Mouse (Mus musculus) embryonic facial prominence, embryonic 15.5 days (tissue): ENCODE results near the gene Gm20388. TPM values are rescaled to one million over a fixed set of nuclear protein-coding genes. Genes with fewer than 3 reads are reported as not detected.

ENCODE experiments used
- ATAC-seq: fragments of 200-750 bp; cut with Nextera tagmentation; 2 replicates; pipeline ENCODE4 v1.8.0; 2017; ENCODE audit warnings: low read depth, moderate TSS enrichment; ENCODE audit not compliant: insufficient number of reproducible peaks, low FRiP score, low TSS enrichment
- H3K27ac ChIP-seq: fragments of 300-500 bp; sonication (generic); replicated peaks from 2 replicates; pipeline ENCODE4 v1.5.1; 2015; ENCODE audit warnings: mild to moderate bottlenecking, inconsistent platforms
- H3K27me3 ChIP-seq: fragments of 300-500 bp; sonication (generic); 2 replicates; pipeline ENCODE4 v1.6.1; 2015; ENCODE audit warnings: inconsistent platforms
- H3K36me3 ChIP-seq: fragments of 300-500 bp; sonication (generic); 2 replicates; pipeline ENCODE4 v1.6.1; 2015; ENCODE audit warnings: mild to moderate bottlenecking, inconsistent platforms
- H3K4me1 ChIP-seq: fragments of 300-500 bp; sonication (generic); 2 replicates; pipeline ENCODE4 v1.6.1; 2015; ENCODE audit warnings: inconsistent platforms
- H3K4me2 ChIP-seq: fragments of 300-500 bp; sonication (generic); replicated peaks from 2 replicates; pipeline ENCODE4 v1.6.1; 2015; ENCODE audit warnings: mild to moderate bottlenecking, inconsistent platforms
- H3K4me3 ChIP-seq: fragments of 300-500 bp; sonication (generic); replicated peaks from 2 replicates; pipeline ENCODE4 v1.5.1; 2015; ENCODE audit warnings: mild to moderate bottlenecking, inconsistent platforms
- H3K9ac ChIP-seq: fragments of 300-500 bp; sonication (generic); 2 replicates; pipeline ENCODE4 v1.6.1; 2015; ENCODE audit warnings: inconsistent platforms
- H3K9me3 ChIP-seq: fragments of 300-500 bp; sonication (generic); replicated peaks from 2 replicates; pipeline ENCODE4 v1.6.1; 2016; ENCODE audit warnings: inconsistent platforms
- WGBS: fragments of 180-500 bp; shearing (Covaris S2); methylation state at CpG from one replicate; pipeline ENCODE4 v1.1.7; 2015; 5-methylcytosine and 5-hydroxymethylcytosine counted together
- polyA plus RNA-seq: library from polyadenylated mRNA; unstranded; fragments of >200 nt; fragmentation: Nextera tagmentation; extraction: Ambion mirVana; gene quantifications from 2 replicates; pipeline ENCODE4 v1.2.1, GENCODE M21; 2015

The Gm20388 gene
- polyA plus RNA-seq, 1 experiment from 2014 or later: 8.0 TPM

DNA sequence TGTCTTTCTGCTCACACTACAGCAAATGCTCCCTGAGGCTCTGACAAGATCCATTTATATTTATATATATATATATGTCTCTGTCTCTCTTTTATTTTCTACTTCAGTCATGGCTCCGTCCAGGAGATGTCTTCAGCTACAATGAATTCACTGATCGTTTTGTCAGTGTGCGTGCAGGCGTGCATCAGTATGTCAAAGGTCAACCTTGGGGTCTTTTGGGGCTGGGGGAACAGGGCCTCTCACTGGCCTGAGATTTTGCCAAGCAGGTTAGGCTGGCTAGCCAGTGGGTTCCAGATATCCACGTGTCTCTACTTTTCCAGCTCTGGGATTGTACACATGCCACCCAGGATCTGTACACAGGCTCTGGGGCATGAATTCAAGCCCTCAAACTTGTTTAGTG is 2992.4 kb downstream of the Gm20388 start:
- H3K27ac ChIP-seq: no peak overlapping the region
- ATAC-seq: no peak
- H3K4me3 ChIP-seq: no peak overlapping the region
- no peaks in the 10 kb centered on the region for H3K27me3 ChIP-seq
- H3K4me1 ChIP-seq: peaks cover 21% of the 10 kb centered on the region
- peaks cover 32% of the 10 kb centered on the region for H3K36me3 ChIP-seq
- no peaks in the 10 kb centered on the region for H3K9me3 ChIP-seq
- H3K9ac ChIP-seq: no peak overlapping the region
- H3K4me2 ChIP-seq: no peak overlapping the region
- 66% methylated on average over 5 of the region's 5 CpGs for WGBS

DNA sequence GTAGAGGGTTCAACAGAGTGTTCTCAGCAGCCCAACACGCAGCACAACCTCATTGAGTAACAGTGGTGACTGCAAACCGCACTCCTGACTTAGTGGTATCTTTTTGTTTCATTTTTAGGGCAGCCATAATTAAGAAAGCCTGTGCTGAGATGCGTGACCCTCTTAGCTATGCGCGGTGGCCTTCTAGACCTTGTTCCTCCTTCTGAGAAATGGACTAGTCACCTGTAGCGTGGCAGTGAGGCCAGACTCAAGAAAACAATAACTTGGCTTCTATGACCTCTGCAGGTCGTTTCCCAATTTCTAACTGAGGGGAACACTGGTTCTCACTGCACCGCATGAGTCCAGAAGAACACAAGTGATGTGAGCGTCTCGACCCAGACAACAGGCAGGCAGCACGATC is 2993.9 kb downstream of the Gm20388 start:
- no peak overlapping the region for H3K4me2 ChIP-seq
- H3K4me3 ChIP-seq: no peak overlapping the region
- ATAC-seq: no peak
- WGBS: 90% methylated on average over 11 of the region's 11 CpGs
- peaks cover 21% of the 10 kb centered on the region for H3K4me1 ChIP-seq
- H3K36me3 ChIP-seq: peaks cover 25% of the 10 kb centered on the region
- no peak overlapping the region for H3K9ac ChIP-seq
- H3K9me3 ChIP-seq: no peaks in the 10 kb centered on the region
- no peaks in the 10 kb centered on the region for H3K27me3 ChIP-seq
- no peak overlapping the region for H3K27ac ChIP-seq

DNA sequence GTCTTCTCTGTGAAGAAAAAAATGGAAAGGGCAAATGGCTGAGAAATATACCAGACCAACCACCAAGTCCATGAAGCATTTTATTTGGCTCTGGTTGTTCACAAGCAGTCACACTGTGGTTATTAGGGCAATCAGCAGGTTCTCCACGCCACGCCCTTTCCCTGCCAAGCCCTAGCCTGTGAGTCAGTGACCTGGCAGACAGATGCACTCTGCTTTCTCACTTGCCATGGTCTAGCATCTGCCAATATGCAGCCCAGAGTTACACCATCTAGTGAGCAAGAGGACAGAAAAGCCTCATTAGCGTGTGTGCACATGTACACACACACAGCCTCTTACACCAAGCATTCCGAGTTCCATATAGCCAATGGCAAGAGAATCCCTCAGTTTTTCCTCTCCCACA is 2994.7 kb downstream of the Gm20388 start:
- H3K9ac ChIP-seq: no peak overlapping the region
- no peak overlapping the region for H3K4me2 ChIP-seq
- no peak overlapping the region for H3K4me3 ChIP-seq
- peaks cover 21% of the 10 kb centered on the region for H3K4me1 ChIP-seq
- H3K9me3 ChIP-seq: no peaks in the 10 kb centered on the region
- H3K27ac ChIP-seq: no peak overlapping the region
- no peaks in the 10 kb centered on the region for H3K27me3 ChIP-seq
- 86% methylated on average over 4 of the region's 4 CpGs for WGBS
- ATAC-seq: no peak
- H3K36me3 ChIP-seq: peaks cover 19% of the 10 kb centered on the region

DNA sequence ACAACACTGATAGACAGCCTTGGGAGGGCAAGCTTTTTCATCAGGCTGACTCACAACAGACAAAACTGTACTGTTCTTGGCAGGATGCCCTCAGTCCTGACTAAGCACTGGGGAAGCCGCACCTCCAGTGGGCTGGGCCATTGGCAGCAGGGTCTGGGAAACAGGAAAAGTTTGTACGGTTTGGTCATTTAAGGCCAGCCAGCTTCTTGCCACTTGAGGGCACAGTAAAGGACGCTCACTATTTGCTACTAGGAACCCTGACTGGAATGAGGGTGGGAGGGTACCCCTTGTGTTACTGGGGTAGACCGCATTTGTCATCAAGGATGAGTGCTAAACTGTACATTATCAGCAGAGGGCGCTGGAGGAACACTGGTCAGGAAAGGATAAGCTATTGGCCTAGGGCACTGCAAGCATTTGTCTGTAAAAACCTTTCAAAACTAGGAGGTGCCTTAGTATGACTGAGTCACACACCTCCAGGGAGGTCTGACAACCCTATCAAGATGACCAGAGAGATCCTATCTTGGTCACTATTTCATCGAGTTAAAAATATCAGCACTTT is 2995.9 kb downstream of the Gm20388 start:
- H3K4me2 ChIP-seq: 0 out of 2 replicates have a peak overlapping the region, but pooled peaks have one; percentile 6
- peaks cover 20% of the 10 kb centered on the region for H3K4me1 ChIP-seq
- H3K27me3 ChIP-seq: no peaks in the 10 kb centered on the region
- no peak overlapping the region for H3K9ac ChIP-seq
- ATAC-seq: peak; percentile 64
- WGBS: 38% methylated on average over 6 of the region's 6 CpGs
- H3K9me3 ChIP-seq: no peaks in the 10 kb centered on the region
- H3K4me3 ChIP-seq: no peak overlapping the region
- H3K27ac ChIP-seq: peak overlapping the region; percentile 29
- peaks cover 19% of the 10 kb centered on the region for H3K36me3 ChIP-seq

DNA sequence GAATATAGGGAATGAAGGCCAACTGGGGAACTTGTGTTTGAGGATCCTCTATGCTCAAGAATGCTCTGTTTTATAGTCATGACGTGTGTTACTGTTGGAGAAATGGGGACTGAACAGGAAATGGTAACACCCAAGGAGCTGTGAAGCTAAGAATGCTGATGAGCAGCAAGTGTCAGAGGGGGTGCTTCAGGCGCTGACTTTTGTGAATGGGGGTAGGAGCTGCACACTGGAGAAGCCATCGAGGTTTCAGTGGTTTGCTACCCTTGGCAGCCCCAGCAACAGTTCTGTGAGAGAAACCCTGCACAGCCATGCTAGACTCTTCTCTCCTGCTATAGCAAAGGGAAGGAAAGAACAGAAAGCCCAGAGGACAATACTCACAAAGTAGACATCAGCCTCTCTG is 3001.5 kb downstream of the Gm20388 start:
- 76% methylated on average over 3 of the region's 3 CpGs for WGBS
- no peak for ATAC-seq
- no peak overlapping the region for H3K27ac ChIP-seq
- H3K4me3 ChIP-seq: no peak overlapping the region
- H3K4me1 ChIP-seq: peaks cover 8% of the 10 kb centered on the region
- H3K9ac ChIP-seq: no peak overlapping the region
- peaks cover 46% of the 10 kb centered on the region for H3K36me3 ChIP-seq
- H3K27me3 ChIP-seq: no peaks in the 10 kb centered on the region
- H3K4me2 ChIP-seq: no peak overlapping the region
- H3K9me3 ChIP-seq: no peaks in the 10 kb centered on the region

DNA sequence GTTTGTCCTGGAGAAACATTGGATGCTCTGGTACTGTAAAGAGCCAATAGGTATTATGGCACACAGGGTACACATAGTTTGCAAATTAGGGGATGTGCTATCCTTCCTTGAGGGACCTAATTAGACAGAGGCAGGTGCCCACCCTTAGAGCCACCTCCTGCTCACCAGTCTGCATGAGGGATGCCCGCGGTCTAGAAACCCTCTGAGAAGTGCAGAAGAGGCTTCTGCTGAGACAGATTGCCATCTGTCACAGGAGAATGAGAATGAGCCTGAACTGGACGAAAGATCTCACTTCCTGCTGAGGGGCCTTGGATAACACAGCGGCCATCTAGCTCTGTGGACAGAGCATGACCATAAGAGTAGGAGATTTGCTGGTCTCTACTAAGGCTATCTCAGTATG is 3002.2 kb downstream of the Gm20388 start:
- ATAC-seq: no peak
- Histone ChIP-seq H3K9ac (no peak overlapping the region), H3K4me3 (no peak overlapping the region), H3K36me3 (peaks cover 38% of the 10 kb centered on the region), H3K4me1 (peaks cover 15% of the 10 kb centered on the region), H3K9me3 (no peaks in the 10 kb centered on the region), H3K27ac (no peak overlapping the region), H3K27me3 (no peaks in the 10 kb centered on the region), H3K4me2 (no peak overlapping the region)
- 89% methylated on average over 4 of the region's 4 CpGs for WGBS

DNA sequence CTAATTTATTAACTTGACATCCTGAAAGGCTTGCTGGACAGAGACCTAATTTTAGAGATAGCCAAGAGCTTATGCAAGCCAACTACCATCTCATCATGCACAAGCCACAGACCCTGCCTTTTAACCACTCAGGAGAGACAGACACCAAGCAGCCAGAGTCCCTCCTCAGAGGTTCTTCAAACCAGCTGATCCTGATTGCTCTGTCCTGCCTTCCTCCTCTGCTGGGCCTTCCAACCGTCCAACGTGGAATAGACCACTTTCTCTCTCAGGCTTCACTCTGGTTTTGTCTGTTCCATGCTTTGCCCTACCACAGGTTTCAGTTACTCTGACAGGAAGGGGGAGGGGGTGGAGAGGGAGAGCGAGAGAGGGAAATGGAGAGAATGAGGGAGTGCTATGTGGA is 3006.1 kb downstream of the Gm20388 start:
- Histone ChIP-seq H3K27ac (0 out of 2 replicates have a peak overlapping the region, but pooled peaks have one; percentile 77), H3K4me2 (no peak overlapping the region), H3K27me3 (no peaks in the 10 kb centered on the region), H3K4me1 (peaks cover 33% of the 10 kb centered on the region), H3K9ac (no peak overlapping the region), H3K4me3 (no peak overlapping the region), H3K36me3 (peaks cover 29% of the 10 kb centered on the region), H3K9me3 (no peaks in the 10 kb centered on the region)
- WGBS: 35% methylated on average over 3 of the region's 3 CpGs
- no peak for ATAC-seq

DNA sequence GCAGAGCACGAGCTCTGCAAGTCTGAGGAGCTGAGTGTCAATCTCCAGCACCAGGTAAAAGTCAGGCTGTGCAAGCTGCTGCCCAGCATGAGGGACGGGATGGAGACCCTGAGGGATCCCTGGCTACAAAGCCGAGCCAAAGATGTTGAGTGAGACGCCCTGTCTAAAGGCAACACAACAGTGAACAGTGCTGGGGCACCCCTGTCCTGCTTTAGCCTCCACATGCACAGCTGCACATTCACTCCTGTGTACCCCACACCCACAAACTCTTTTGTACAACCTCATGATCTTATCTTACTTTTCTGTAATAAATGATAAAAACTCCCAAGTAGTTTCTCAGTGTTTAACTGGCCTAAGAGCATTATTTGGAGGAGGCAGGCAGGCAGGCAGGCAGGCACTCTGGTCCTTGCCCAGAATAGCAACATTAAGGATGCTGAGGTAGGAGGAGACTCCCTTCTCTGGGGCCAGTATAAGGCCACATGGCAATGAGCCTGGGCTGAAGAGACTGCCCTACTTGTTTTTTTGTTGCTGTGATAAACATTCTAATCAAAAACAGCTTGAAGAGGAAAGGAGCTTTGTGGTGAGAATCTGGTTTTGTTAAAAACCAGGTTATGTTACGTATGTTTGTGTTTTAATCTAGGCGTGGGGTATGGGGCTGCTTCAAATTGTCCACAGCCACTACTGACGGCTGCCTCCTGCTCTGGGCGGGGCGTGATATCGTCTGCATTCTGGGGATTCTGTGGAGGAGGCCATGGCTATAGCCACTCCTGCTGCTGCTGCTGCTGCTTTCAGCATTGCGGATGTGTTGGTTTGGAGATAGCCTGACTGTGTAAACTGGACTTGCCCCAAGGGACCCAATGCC is 3007.1 kb downstream of the Gm20388 start:
- peaks cover 24% of the 10 kb centered on the region for H3K36me3 ChIP-seq
- H3K9ac ChIP-seq: no peak overlapping the region
- peaks cover 37% of the 10 kb centered on the region for H3K4me1 ChIP-seq
- ATAC-seq: peak; percentile 87
- no peak overlapping the region for H3K4me3 ChIP-seq
- 23% methylated on average over 11 of the region's 11 CpGs for WGBS
- H3K4me2 ChIP-seq: peak overlapping the region; percentile 25
- peak overlapping the region; percentile 77 for H3K27ac ChIP-seq
- H3K9me3 ChIP-seq: no peaks in the 10 kb centered on the region
- H3K27me3 ChIP-seq: no peaks in the 10 kb centered on the region

DNA sequence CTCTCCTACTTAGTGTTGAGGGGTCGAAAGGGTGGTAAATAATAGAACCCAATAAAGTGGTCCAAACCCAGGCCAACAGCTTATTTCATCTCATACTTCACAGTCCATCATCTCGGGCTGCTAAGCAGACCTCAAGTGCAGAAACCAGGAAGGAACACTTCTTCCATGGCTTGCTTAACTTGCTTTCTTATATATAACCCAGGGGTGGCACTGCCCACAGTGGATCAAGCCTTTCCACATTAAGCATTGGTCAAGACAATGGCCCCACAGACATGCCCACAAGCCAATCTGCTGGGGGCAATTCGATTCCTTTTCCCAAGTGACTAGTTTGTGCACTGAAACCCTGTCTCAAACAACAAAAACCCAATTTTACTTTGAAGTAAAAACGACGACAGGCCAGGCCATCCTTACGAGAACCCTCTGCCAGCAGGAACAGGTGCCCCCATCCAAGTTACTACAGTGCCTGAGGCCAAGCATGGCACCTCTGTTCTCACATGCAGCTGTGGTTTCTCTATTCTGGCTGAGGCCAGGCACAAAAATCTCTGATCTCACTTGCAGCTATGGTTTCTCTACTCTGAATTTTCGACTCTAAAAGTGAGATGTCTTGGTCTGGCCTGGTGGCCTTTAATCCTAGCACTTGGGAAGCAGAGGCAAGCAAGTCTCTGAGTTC is 3007.9 kb downstream of the Gm20388 start:
- 40% methylated on average over 7 of the region's 7 CpGs for WGBS
- Histone ChIP-seq H3K27me3 (no peaks in the 10 kb centered on the region), H3K9ac (no peak overlapping the region), H3K4me1 (peaks cover 42% of the 10 kb centered on the region), H3K4me2 (peak overlapping the region; percentile 25; the same call in 1 of the 2 replicates), H3K4me3 (no peak overlapping the region), H3K27ac (peak overlapping the region; percentile 77), H3K9me3 (no peaks in the 10 kb centered on the region), H3K36me3 (peaks cover 21% of the 10 kb centered on the region)
- ATAC-seq: no peak

DNA sequence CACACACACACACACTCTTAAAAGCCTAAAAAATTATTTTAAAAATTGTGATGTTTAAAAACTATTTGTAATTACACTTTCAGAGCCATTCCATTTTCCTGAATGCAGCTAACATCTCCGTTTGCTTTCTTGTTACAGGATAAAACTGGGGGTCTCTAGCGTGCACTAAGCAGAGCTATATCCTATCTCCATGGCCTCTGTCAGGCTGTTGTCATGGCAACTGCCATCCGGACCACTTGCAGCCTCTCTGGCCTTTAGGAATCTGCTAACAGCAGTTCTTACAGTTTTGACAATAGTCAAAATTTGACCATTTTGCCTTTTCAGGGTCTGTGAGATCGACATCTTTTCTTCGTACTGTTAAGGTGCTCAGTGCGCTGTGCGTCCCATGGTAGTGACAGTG is 3010.2 kb downstream of the Gm20388 start:
- H3K4me1 ChIP-seq: peaks cover 49% of the 10 kb centered on the region
- H3K27me3 ChIP-seq: no peaks in the 10 kb centered on the region
- H3K9me3 ChIP-seq: no peaks in the 10 kb centered on the region
- H3K36me3 ChIP-seq: no peaks in the 10 kb centered on the region
- H3K4me3 ChIP-seq: no peak overlapping the region
- no peak overlapping the region for H3K9ac ChIP-seq
- WGBS: 82% methylated on average over 7 of the region's 7 CpGs
- no peak overlapping the region for H3K27ac ChIP-seq
- H3K4me2 ChIP-seq: no peak overlapping the region
- no peak for ATAC-seq

DNA sequence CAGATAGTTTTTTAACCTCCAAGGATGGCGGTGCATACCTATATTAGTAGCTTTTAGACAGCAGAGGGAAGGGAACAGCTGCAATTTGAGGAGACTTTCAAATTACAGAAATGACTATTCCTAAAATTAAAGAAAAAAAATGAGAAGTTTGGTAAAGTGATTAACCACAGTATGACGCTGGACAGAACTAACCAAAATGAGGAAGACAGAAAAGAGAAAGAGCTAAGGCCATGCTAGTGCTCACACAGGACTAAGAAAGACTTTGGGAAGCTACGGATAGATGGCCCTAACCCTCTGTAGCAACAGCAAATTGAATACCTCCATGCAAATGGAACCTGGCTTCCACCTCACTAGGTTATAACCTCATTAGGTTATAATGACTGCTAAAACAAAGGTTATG is 3012.3 kb downstream of the Gm20388 start:
- H3K9ac ChIP-seq: no peak overlapping the region
- 0 out of 2 replicates have a peak, but pooled peaks cover 3% of the 10 kb centered on the region for H3K36me3 ChIP-seq
- no peak overlapping the region for H3K4me3 ChIP-seq
- no peaks in the 10 kb centered on the region for H3K9me3 ChIP-seq
- no peaks in the 10 kb centered on the region for H3K27me3 ChIP-seq
- no peak overlapping the region for H3K4me2 ChIP-seq
- no peak for ATAC-seq
- 72% methylated on average over 3 of the region's 3 CpGs for WGBS
- H3K4me1 ChIP-seq: peaks cover 33% of the 10 kb centered on the region
- no peak overlapping the region for H3K27ac ChIP-seq
